Mouse (Mus musculus): ENCODE data around the gene Klra5.
"Not testable (repeated sequence)": the region's sequence is repeated elsewhere in the genome, so short reads cannot be mapped to it uniquely, and the experiment has no call there.

- TF ChIP-seq POLR2A (IDR thresholded peaks at IDR 0.05; ENCODE audit: insufficient read depth, low read length); CTCF (IDR thresholded peaks at IDR 0.05; ENCODE audit: low read depth, low read length): not testable (repeated sequence)
Measured at GRCm38 (mm10) chr6:129862349-129862748, 55.1 kb downstream of the Klra5 start, which contains the start of gene Gm17631.
